Mouse (Mus musculus) myocyte (in vitro differentiated cells): ENCODE measurements at regions not wholly inside any gene's neighbourhood (a gene's known extent, or its start where the extent isn't known, plus 50 kb on each side); places are given as distances from the start of the nearest gene placed in this dataset.
A peak's percentile ranks its signal among the peaks of the same experiment; 100 is the strongest.

Source experiments
- H3K27me3 ChIP-seq: one replicate; pipeline ENCODE4 v1.6.1; 2011; ENCODE audit not compliant: control insufficient read depth, insufficient read depth, insufficient read length
- H3K36me3 ChIP-seq: one replicate; pipeline ENCODE4 v1.6.1; 2011; ENCODE audit not compliant: control insufficient read depth, insufficient read depth
- H3K4me2 ChIP-seq: one replicate; pipeline ENCODE4 v1.6.1; 2011; ENCODE audit warnings: low read depth, control low read depth
- H3K4me3 ChIP-seq: one replicate; pipeline ENCODE4 v1.5.1; 2011; ENCODE audit warnings: mild to moderate bottlenecking, control low read depth, moderate library complexity
- H3K79me2 ChIP-seq: one replicate; pipeline ENCODE4 v1.6.1; 2011; ENCODE audit not compliant: control insufficient read depth, insufficient read depth
- H3ac ChIP-seq: one replicate; pipeline ENCODE4 v1.6.1; 2011; ENCODE audit not compliant: control insufficient read depth, insufficient read length
- CEBPB ChIP-seq: IDR thresholded peaks from 2 replicates; pipeline ENCODE4 v1.6.1; 2011; ENCODE audit warnings: mild to moderate bottlenecking, moderate library complexity; ENCODE audit not compliant: poor library complexity, insufficient read depth, severe bottlenecking
- E2F4 ChIP-seq: IDR thresholded peaks from one replicate; pipeline ENCODE4 v1.6.1; 2011; ENCODE audit warnings: mild to moderate bottlenecking, control low read depth, moderate library complexity; ENCODE audit not compliant: insufficient read depth
- MAX ChIP-seq: IDR thresholded peaks from one replicate; pipeline ENCODE4 v1.6.1; 2011; ENCODE audit warnings: low read depth, mild to moderate bottlenecking, control low read depth
- MYOD1 ChIP-seq, 3 experiments: IDR thresholded peaks; one replicate each; pipeline ENCODE4 v1.6.1; 2011; ENCODE audit warnings: control low read depth in 2 of 3, low read depth in 2 of 3, mild to moderate bottlenecking in 2 of 3, moderate library complexity in 1 of 3; ENCODE audit not compliant: insufficient read length in 2 of 3, control insufficient read depth in 1 of 3
- MYOG ChIP-seq, 3 experiments: IDR thresholded peaks; one replicate each; pipeline ENCODE4 v1.6.1; 2011; ENCODE audit warnings: control low read depth in 2 of 3, low read depth in 2 of 3, mild to moderate bottlenecking in 2 of 3; ENCODE audit not compliant: insufficient read length in 2 of 3, control insufficient read depth in 1 of 3, insufficient read depth in 1 of 3
- POLR2A ChIP-seq: IDR thresholded peaks from one replicate; pipeline ENCODE4 v1.6.1; 2011; ENCODE audit warnings: low read depth, mild to moderate bottlenecking, control low read depth, moderate library complexity; ENCODE audit not compliant: insufficient read length
- POLR2AphosphoS2 ChIP-seq: IDR thresholded peaks from one replicate; pipeline ENCODE4 v1.6.1; 2011; ENCODE audit warnings: low read depth, control low read depth; ENCODE audit not compliant: insufficient read length
- REST ChIP-seq: IDR thresholded peaks from one replicate; pipeline ENCODE4 v1.6.1; 2011; ENCODE audit warnings: mild to moderate bottlenecking, control low read depth, moderate library complexity; ENCODE audit not compliant: insufficient read depth, insufficient read length
- SRF ChIP-seq: IDR thresholded peaks from one replicate; pipeline ENCODE4 v1.6.1; 2011; ENCODE audit warnings: low read depth; ENCODE audit not compliant: control insufficient read depth, insufficient read length
- TCF12 ChIP-seq: IDR thresholded peaks from one replicate; pipeline ENCODE4 v1.6.1; 2011; ENCODE audit warnings: mild to moderate bottlenecking, control low read depth; ENCODE audit not compliant: poor library complexity, insufficient read depth, severe bottlenecking
- TCF3 ChIP-seq: IDR thresholded peaks from one replicate; pipeline ENCODE4 v1.6.1; 2011; ENCODE audit warnings: low read depth, control low read depth; ENCODE audit not compliant: insufficient read length
- USF1 ChIP-seq: IDR thresholded peaks from one replicate; pipeline ENCODE4 v1.6.1; 2011; ENCODE audit warnings: low read depth, mild to moderate bottlenecking, control low read depth, moderate library complexity

DNA sequence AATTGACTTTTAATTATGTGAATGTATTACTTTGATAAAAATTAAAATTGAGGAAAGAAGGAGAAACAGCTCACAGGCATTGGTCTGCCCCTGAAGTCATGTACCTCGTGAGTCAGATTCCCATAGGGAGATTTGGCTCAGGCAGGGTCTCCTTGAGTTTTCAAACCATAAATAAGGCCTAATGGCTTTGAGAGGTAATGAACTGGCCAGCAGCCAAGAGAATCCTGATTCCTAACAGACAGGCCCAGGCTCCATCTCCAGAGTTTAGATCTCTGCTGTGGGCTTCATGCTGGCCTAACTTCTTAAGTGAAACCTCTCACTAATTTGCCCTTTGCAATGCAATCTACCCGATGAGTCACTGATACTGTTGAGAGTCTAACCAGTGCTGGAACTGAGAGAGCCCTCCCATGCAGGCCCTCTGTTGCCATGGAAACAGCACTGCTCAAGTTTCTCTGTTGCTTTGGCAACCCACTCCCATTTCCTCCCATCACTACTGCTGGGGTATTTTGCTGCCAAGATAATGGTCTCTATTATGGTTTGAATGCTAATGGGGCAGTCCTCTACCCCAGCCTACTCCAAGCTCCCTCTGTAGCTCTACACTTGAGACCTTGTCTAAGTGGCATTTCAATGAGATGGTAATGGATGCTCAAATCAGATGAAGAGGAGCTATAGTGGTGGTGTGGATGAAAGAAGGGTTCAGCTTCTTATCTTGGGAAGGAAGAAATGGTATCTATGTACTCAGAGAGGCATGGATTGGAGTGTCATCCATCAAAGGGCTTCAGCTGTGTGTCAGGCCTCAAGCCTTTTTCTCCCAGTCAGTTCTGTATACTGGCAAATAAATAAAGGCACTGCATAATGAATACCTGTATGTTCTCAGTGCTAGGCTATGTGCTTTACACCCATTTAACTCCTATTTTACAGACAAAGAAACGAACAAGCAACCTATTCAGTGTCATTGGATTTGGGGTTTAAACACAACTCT, 190.5 kb downstream of the Abcc12 start:
- no peaks in the 10 kb centered on the region for H3K27me3 ChIP-seq
- no peaks in the 10 kb centered on the region for H3K79me2 ChIP-seq
- no peak overlapping the region for H3K4me3 ChIP-seq
- H3ac ChIP-seq = no peak overlapping the region
- H3K36me3 ChIP-seq = no peaks in the 10 kb centered on the region
- TF ChIP-seq POLR2AphosphoS2 (no peak), TCF12 (no peak), TCF3 (no peak), MYOG (IDR thresholded peaks at IDR 0.05; ENCODE audit: control insufficient read depth in 1 of 3, insufficient read depth in 1 of 3, insufficient read length in 2 of 3, low read depth in 2 of 3) (no peak), MAX (no peak), CEBPB (no peak), SRF (no peak), E2F4 (no peak), MYOD1 (IDR thresholded peaks at IDR 0.05; ENCODE audit: control insufficient read depth in 1 of 3, insufficient read length in 2 of 3, low read depth in 2 of 3) (no peak), REST (no peak), USF1 (no peak), POLR2A (no peak)
- no peak overlapping the region for H3K4me2 ChIP-seq

GRCm38 (mm10) chr8:86385236-86385635, 195.2 kb downstream of the Abcc12 start:
- no peak for TF ChIP-seq MAX
- no peak for TF ChIP-seq E2F4
- no peak for TF ChIP-seq MYOG (IDR thresholded peaks at IDR 0.05; ENCODE audit: control insufficient read depth in 1 of 3, insufficient read depth in 1 of 3, insufficient read length in 2 of 3, low read depth in 2 of 3)
- no peak for TF ChIP-seq TCF12
- Histone ChIP-seq H3K27me3 (no peaks in the 10 kb centered on the region), H3K36me3 (no peaks in the 10 kb centered on the region), H3K4me3 (no peak overlapping the region), H3K4me2 (no peak overlapping the region), H3K79me2 (no peaks in the 10 kb centered on the region), H3ac (no peak overlapping the region)

DNA sequence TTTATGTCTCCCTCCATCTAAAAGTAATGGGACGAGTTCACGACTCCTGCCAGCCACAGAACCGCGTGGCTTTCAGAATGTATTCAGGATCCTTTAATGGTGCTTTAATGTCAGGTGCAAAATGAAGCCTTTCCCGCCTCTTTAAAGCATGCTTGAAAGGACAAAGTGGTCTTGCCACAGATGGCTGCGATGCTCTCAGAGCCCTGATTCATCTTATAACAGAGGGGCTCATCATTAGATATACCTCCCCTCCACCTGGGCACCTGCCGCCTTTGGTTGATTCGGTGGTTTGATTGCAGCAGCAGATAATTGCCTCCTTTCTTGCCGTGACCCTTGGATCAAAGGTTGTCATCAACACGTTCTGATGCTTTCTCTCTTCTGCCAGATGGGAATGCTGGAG, 198.5 kb downstream of the Abcc12 start:
- TF ChIP-seq POLR2AphosphoS2 (no peak), USF1 (no peak), POLR2A (no peak), TCF3 (no peak), REST (no peak), MYOD1 (IDR thresholded peaks at IDR 0.05; ENCODE audit: control insufficient read depth in 1 of 3, insufficient read length in 2 of 3, low read depth in 2 of 3) (no peak), SRF (no peak), MYOG (IDR thresholded peaks at IDR 0.05; ENCODE audit: control insufficient read depth in 1 of 3, insufficient read depth in 1 of 3, insufficient read length in 2 of 3, low read depth in 2 of 3) (no peak), CEBPB (no peak), MAX (no peak), E2F4 (no peak), TCF12 (no peak)
- no peaks in the 10 kb centered on the region for H3K36me3 ChIP-seq
- H3ac ChIP-seq = no peak overlapping the region
- H3K4me3 ChIP-seq = no peak overlapping the region
- H3K27me3 ChIP-seq = no peaks in the 10 kb centered on the region
- no peaks in the 10 kb centered on the region for H3K79me2 ChIP-seq
- H3K4me2 ChIP-seq = no peak overlapping the region

GRCm38 (mm10) chr8:86368062-86368461, 212.4 kb downstream of the Abcc12 start:
- Histone ChIP-seq H3K27me3 (no peaks in the 10 kb centered on the region), H3K79me2 (no peaks in the 10 kb centered on the region), H3ac (no peak overlapping the region), H3K4me3 (no peak overlapping the region), H3K36me3 (no peaks in the 10 kb centered on the region), H3K4me2 (no peak overlapping the region)
- TF ChIP-seq MYOG (IDR thresholded peaks at IDR 0.05; ENCODE audit: control insufficient read depth in 1 of 3, insufficient read depth in 1 of 3, insufficient read length in 2 of 3, low read depth in 2 of 3) (peak in 1 of 3 experiments; percentile 30), POLR2A (no peak), CEBPB (no peak), REST (no peak), TCF12 (no peak), TCF3 (no peak), MYOD1 (IDR thresholded peaks at IDR 0.05; ENCODE audit: control insufficient read depth in 1 of 3, insufficient read length in 2 of 3, low read depth in 2 of 3) (peak in 2 of 3 experiments; percentile 44 to 63), E2F4 (no peak), SRF (no peak), USF1 (no peak), POLR2AphosphoS2 (no peak)

DNA sequence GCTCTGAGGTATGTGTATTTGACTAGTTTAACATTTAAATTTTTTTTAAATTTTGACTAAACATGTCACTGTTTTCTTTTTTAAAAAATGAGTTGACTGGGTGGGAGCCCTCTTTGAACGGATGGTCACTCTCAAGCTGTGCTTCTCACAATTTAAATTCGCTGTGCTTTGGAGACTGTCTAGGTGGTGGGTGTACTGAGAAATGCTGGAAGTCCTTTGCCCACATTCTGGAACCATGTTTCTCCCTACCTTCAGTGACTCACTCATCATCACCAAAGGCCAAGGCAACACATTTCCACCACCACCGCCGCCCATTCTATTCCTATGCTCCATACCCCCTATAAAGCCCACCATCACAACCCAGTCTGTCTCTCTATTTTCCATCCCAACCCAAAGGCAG, 213.8 kb downstream of the Abcc12 start:
- TF ChIP-seq USF1 (no peak), TCF12 (no peak), MYOG (IDR thresholded peaks at IDR 0.05; ENCODE audit: control insufficient read depth in 1 of 3, insufficient read depth in 1 of 3, insufficient read length in 2 of 3, low read depth in 2 of 3) (no peak), CEBPB (no peak), SRF (no peak), POLR2AphosphoS2 (no peak), REST (no peak), E2F4 (no peak), POLR2A (no peak), TCF3 (no peak), MAX (no peak), MYOD1 (IDR thresholded peaks at IDR 0.05; ENCODE audit: control insufficient read depth in 1 of 3, insufficient read length in 2 of 3, low read depth in 2 of 3) (no peak)
- Histone ChIP-seq H3K27me3 (no peaks in the 10 kb centered on the region), H3K4me2 (no peak overlapping the region)

More for the DNA sequence above, 213.8 kb downstream of the Abcc12 start:
- H3K79me2 ChIP-seq = no peaks in the 10 kb centered on the region
- H3K4me3 ChIP-seq = no peak overlapping the region
- H3ac ChIP-seq = no peak overlapping the region
- no peaks in the 10 kb centered on the region for H3K36me3 ChIP-seq
